Mouse (Mus musculus) hindbrain, embryonic 16.5 days (tissue): ENCODE results near the gene Clmn. TPM values are rescaled to one million over a fixed set of nuclear protein-coding genes. Genes with fewer than 3 reads are reported as not detected.

Experiments
- ATAC-seq: fragments of 200-750 bp; cut with Nextera tagmentation; 2 replicates; pipeline ENCODE4 v1.8.0; 2017; ENCODE audit warnings: moderate TSS enrichment, moderate library complexity
- H3K27ac ChIP-seq: fragments of 300-500 bp; sonication (generic); 2 replicates; pipeline ENCODE4 v1.5.1; 2014; ENCODE audit warnings: low read depth, mild to moderate bottlenecking, control low read depth, low read length, moderate library complexity
- H3K27me3 ChIP-seq: fragments of 300-500 bp; sonication (generic); replicated peaks from 2 replicates; pipeline ENCODE4 v1.6.1; 2014; ENCODE audit warnings: low read length; ENCODE audit not compliant: control insufficient read depth, insufficient read depth
- H3K36me3 ChIP-seq: fragments of 300-500 bp; sonication (generic); 2 replicates; pipeline ENCODE4 v1.6.1; 2014; ENCODE audit warnings: mild to moderate bottlenecking, low read length, moderate library complexity, mixed read lengths; ENCODE audit not compliant: control insufficient read depth, insufficient read depth
- H3K4me1 ChIP-seq: fragments of 300-500 bp; sonication (generic); 2 replicates; pipeline ENCODE4 v1.6.1; 2014; ENCODE audit warnings: low read depth, low read length; ENCODE audit not compliant: control insufficient read depth, insufficient read depth
- H3K4me2 ChIP-seq: fragments of 300-500 bp; sonication (generic); 2 replicates; pipeline ENCODE4 v1.6.1; 2014; ENCODE audit warnings: mild to moderate bottlenecking, low read length, control low read depth, moderate library complexity
- H3K4me3 ChIP-seq: fragments of 300-500 bp; sonication (generic); 2 replicates; pipeline ENCODE4 v1.5.1; 2014; ENCODE audit warnings: mild to moderate bottlenecking, low read length, control low read depth, moderate library complexity
- H3K9ac ChIP-seq: fragments of 300-500 bp; sonication (generic); 2 replicates; pipeline ENCODE4 v1.6.1; 2014; ENCODE audit warnings: low read depth, mild to moderate bottlenecking, control low read depth, low read length, moderate library complexity
- H3K9me3 ChIP-seq: fragments of 300-500 bp; sonication (generic); 2 replicates; pipeline ENCODE4 v1.6.1; 2014; ENCODE audit warnings: mild to moderate bottlenecking, low read length, moderate library complexity; ENCODE audit not compliant: control insufficient read depth
- WGBS: fragments of 180-500 bp; shearing (Covaris S2); extraction: QIAGEN DNeasy Blood & Tissue Kit; methylation state at CpG from one replicate; pipeline ENCODE4 v1.1.7; 2014; 5-methylcytosine and 5-hydroxymethylcytosine counted together
- polyA plus RNA-seq: library from polyadenylated mRNA; unstranded; fragments of >200 nt; fragmentation: Nextera tagmentation; extraction: Ambion mirVana; gene quantifications from 2 replicates; pipeline ENCODE4 v1.2.1, GENCODE M21; 2015

Gene Clmn
- polyA plus RNA-seq, 1 experiment from 2014 or later, result 1.2 TPM

- peaks cover 6% of the 10 kb centered on the region for H3K4me1 ChIP-seq
- H3K9me3 ChIP-seq, result no peaks in the 10 kb centered on the region
- no peak overlapping the region for H3K4me2 ChIP-seq
- H3K27me3 ChIP-seq, result no peaks in the 10 kb centered on the region
- no peak overlapping the region for H3K4me3 ChIP-seq
- WGBS, result 64% methylated on average over 6 of the region's 6 CpGs
- no peak overlapping the region for H3K27ac ChIP-seq
- no peak overlapping the region for H3K9ac ChIP-seq
- no peaks in the 10 kb centered on the region for H3K36me3 ChIP-seq
- no peak for ATAC-seq
Observed at GRCm38 (mm10) chr12:104867851-104868250, 3.0 kb upstream of the Clmn start.

- Histone ChIP-seq H3K4me3 (peak overlapping the region; percentile 81), H3K9ac (peak overlapping the region; percentile 95), H3K4me2 (peak overlapping the region; percentile 93), H3K4me1 (peaks cover 6% of the 10 kb centered on the region), H3K9me3 (no peaks in the 10 kb centered on the region), H3K27ac (peak overlapping the region; percentile 66), H3K36me3 (no peaks in the 10 kb centered on the region), H3K27me3 (no peaks in the 10 kb centered on the region)
- WGBS, result 0% methylated on average over 5 of the region's 10 CpGs
- peak; percentile 72 for ATAC-seq
Observed at GRCm38 (mm10) chr12:104865166-104865535, 275 bp upstream of the Clmn start.

GRCm38 (mm10) chr12:104863653-104864052 is 1.2 kb downstream of the Clmn start:
- H3K27ac ChIP-seq, result no peak overlapping the region
- no peak overlapping the region for H3K4me3 ChIP-seq
- H3K4me1 ChIP-seq, result peaks cover 9% of the 10 kb centered on the region
- H3K4me2 ChIP-seq, result peak overlapping the region; percentile 93; the same call in 1 of the 2 replicates
- H3K9ac ChIP-seq, result no peak overlapping the region
- no peak for ATAC-seq
- 84% methylated on average over 7 of the region's 7 CpGs for WGBS
- no peaks in the 10 kb centered on the region for H3K36me3 ChIP-seq
- no peaks in the 10 kb centered on the region for H3K9me3 ChIP-seq
- H3K27me3 ChIP-seq, result no peaks in the 10 kb centered on the region

GRCm38 (mm10) chr12:104859140-104859539 is 5.7 kb downstream of the Clmn start:
- H3K9me3 ChIP-seq, result no peaks in the 10 kb centered on the region
- no peak overlapping the region for H3K4me2 ChIP-seq
- H3K27ac ChIP-seq, result peak overlapping the region; percentile 30; the same call in 1 of the 2 replicates
- H3K4me1 ChIP-seq, result peaks cover 5% of the 10 kb centered on the region
- WGBS, result 45% methylated on average over 7 of the region's 7 CpGs
- no peak overlapping the region for H3K4me3 ChIP-seq
- 0 out of 2 replicates have a peak, but pooled peaks have one; percentile 15 for ATAC-seq
- H3K9ac ChIP-seq, result no peak overlapping the region
- no peaks in the 10 kb centered on the region for H3K36me3 ChIP-seq
- no peaks in the 10 kb centered on the region for H3K27me3 ChIP-seq

- H3K4me3 ChIP-seq, result no peak overlapping the region
- H3K27me3 ChIP-seq, result no peaks in the 10 kb centered on the region
- H3K9me3 ChIP-seq, result no peaks in the 10 kb centered on the region
- H3K4me1 ChIP-seq, result peaks cover 5% of the 10 kb centered on the region
- 43% methylated on average over 5 of the region's 5 CpGs for WGBS
- H3K4me2 ChIP-seq, result no peak overlapping the region
- H3K27ac ChIP-seq, result peak overlapping the region; percentile 30; the same call in 1 of the 2 replicates
- no peak overlapping the region for H3K9ac ChIP-seq
- 0 out of 2 replicates have a peak, but pooled peaks have one; percentile 9 for ATAC-seq
- H3K36me3 ChIP-seq, result no peaks in the 10 kb centered on the region
Observed at GRCm38 (mm10) chr12:104858732-104859131, 6.1 kb downstream of the Clmn start.

- Histone ChIP-seq H3K36me3 (no peaks in the 10 kb centered on the region), H3K9me3 (no peaks in the 10 kb centered on the region), H3K4me2 (no peak overlapping the region), H3K9ac (no peak overlapping the region), H3K4me1 (peaks cover 5% of the 10 kb centered on the region), H3K27me3 (no peaks in the 10 kb centered on the region), H3K4me3 (no peak overlapping the region), H3K27ac (no peak overlapping the region)
- no peak for ATAC-seq
- WGBS, result 79% methylated on average over 10 of the region's 10 CpGs
Observed at GRCm38 (mm10) chr12:104857614-104858013, 7.3 kb downstream of the Clmn start.

- Histone ChIP-seq H3K9me3 (no peaks in the 10 kb centered on the region), H3K4me2 (no peak overlapping the region)
Observed at GRCm38 (mm10) chr12:104856540-104856939, 8.3 kb downstream of the Clmn start.

GRCm38 (mm10) chr12:104855548-104855947 is 9.3 kb downstream of the Clmn start:
- WGBS, result 68% methylated on average over 7 of the region's 7 CpGs
- H3K27me3 ChIP-seq, result no peaks in the 10 kb centered on the region
- H3K36me3 ChIP-seq, result no peaks in the 10 kb centered on the region
- ATAC-seq, result no peak
- no peak overlapping the region for H3K9ac ChIP-seq
- H3K27ac ChIP-seq, result no peak overlapping the region
- no peak overlapping the region for H3K4me2 ChIP-seq
- H3K4me3 ChIP-seq, result no peak overlapping the region
- H3K9me3 ChIP-seq, result no peaks in the 10 kb centered on the region
- H3K4me1 ChIP-seq, result peaks cover 5% of the 10 kb centered on the region

More at GRCm38 (mm10) chr12:104856540-104856939, 8.3 kb downstream of the Clmn start:
- H3K4me3 ChIP-seq, result no peak overlapping the region
- no peak overlapping the region for H3K27ac ChIP-seq
- peaks cover 5% of the 10 kb centered on the region for H3K4me1 ChIP-seq
- no peak for ATAC-seq
- 83% methylated on average over 3 of the region's 3 CpGs for WGBS
- no peak overlapping the region for H3K9ac ChIP-seq
- no peaks in the 10 kb centered on the region for H3K27me3 ChIP-seq
- H3K36me3 ChIP-seq, result no peaks in the 10 kb centered on the region

GRCm38 (mm10) chr12:104854826-104855225 is 10.1 kb downstream of the Clmn start:
- WGBS, result 100% methylated on average over 2 of the region's 2 CpGs
- H3K4me1 ChIP-seq, result peaks cover 5% of the 10 kb centered on the region
- no peaks in the 10 kb centered on the region for H3K36me3 ChIP-seq
- no peaks in the 10 kb centered on the region for H3K9me3 ChIP-seq
- H3K27me3 ChIP-seq, result no peaks in the 10 kb centered on the region
- H3K27ac ChIP-seq, result no peak overlapping the region
- H3K9ac ChIP-seq, result no peak overlapping the region
- ATAC-seq, result no peak
- H3K4me2 ChIP-seq, result no peak overlapping the region
- no peak overlapping the region for H3K4me3 ChIP-seq

- Histone ChIP-seq H3K36me3 (no peaks in the 10 kb centered on the region), H3K27ac (no peak overlapping the region), H3K4me3 (no peak overlapping the region), H3K9me3 (no peaks in the 10 kb centered on the region), H3K27me3 (no peaks in the 10 kb centered on the region), H3K9ac (no peak overlapping the region), H3K4me2 (no peak overlapping the region), H3K4me1 (no peaks in the 10 kb centered on the region; the same call in 1 of the 2 replicates)
- 88% methylated on average over 7 of the region's 7 CpGs for WGBS
- ATAC-seq, result no peak
Observed at GRCm38 (mm10) chr12:104853374-104853773, 11.5 kb downstream of the Clmn start.
